Mouse (Mus musculus): ENCODE data around the gene Lyl1. TPM values are rescaled to one million over a fixed set of nuclear protein-coding genes. Genes with fewer than 3 reads are reported as not detected.

Lyl1 gene
- total and polyA plus RNA-seq, 3 experiments = 88.7 to 149 (median 136) TPM

DNA sequence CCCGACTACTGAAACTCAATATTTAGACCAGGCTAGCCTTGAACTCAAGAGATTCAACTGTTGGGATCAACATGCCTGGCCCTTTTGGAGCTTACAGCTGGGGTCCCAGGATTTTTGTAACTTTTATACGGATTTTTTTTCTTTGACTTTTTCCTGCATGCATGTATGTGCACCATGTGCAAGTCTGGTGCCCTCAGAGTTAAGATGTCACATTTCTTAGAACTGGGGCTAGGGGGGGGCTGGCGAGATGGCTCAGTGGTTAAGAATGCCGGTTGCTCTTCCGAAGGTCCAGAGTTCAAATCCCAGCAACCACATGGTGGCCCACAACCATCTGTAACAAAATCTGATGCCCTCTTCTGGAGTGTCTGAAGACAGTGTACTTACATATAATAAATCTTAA, 731 bp upstream of the Lyl1 start:
- no peaks in the 10 kb centered on the region for H3K27me3 ChIP-seq (ENCODE audit: control insufficient read depth in 1 of 2, insufficient read depth in 2 of 2, low read length in 2 of 2)
- H3K27ac ChIP-seq (ENCODE audit: control insufficient read depth, low read depth, low read length) = peak overlapping the region; percentile 94
- H3K36me3 ChIP-seq (ENCODE audit: control insufficient read depth in 1 of 2, insufficient read depth in 2 of 2, low read length in 2 of 2) = peaks cover 0 to 15% of the 10 kb centered on the region in 2 experiments; a peak in 3 of 4 replicates
- peak overlapping the region; percentile 63 for H3K9ac ChIP-seq (ENCODE audit: control insufficient read depth, low read depth, low read length, poor library complexity, severe bottlenecking)
- H3K79me2 ChIP-seq (ENCODE audit: control insufficient read depth, insufficient read depth, low read length, poor library complexity) = peaks cover 32% of the 10 kb centered on the region
- TF ChIP-seq E2F4 (IDR thresholded peaks at IDR 0.05; ENCODE audit: borderline replicate concordance, low read depth, low read length) (0 out of 2 replicates have a peak, but pooled peaks have one; percentile 4), TBP (IDR thresholded peaks at IDR 0.05; ENCODE audit: low read depth, low read length) (peak; percentile 56; the same call in 1 of the 2 replicates), RAD21 (IDR thresholded peaks at IDR 0.05; ENCODE audit: low read depth, low read length) (no peak), MYC (IDR thresholded peaks at IDR 0.05; ENCODE audit: low read depth, low read length) (0 out of 2 replicates have a peak, but pooled peaks have one; percentile 19)
- H3K9me3 ChIP-seq (replicated peaks; ENCODE audit: insufficient read depth, low read length) = no peaks in the 10 kb centered on the region
- H3K4me3 ChIP-seq (ENCODE audit: control insufficient read depth in 1 of 2, insufficient read depth in 1 of 2, low read depth in 2 of 2, low read length in 2 of 2) = no peak overlapping the region
- DNase-seq (ENCODE audit: low read depth, low spot score) = peak; percentile 48
- H3K4me1 ChIP-seq (ENCODE audit: control insufficient read depth in 1 of 2, insufficient read depth in 2 of 2, low read length in 2 of 2) = peaks cover 6 to 24% of the 10 kb centered on the region in 2 experiments

DNA sequence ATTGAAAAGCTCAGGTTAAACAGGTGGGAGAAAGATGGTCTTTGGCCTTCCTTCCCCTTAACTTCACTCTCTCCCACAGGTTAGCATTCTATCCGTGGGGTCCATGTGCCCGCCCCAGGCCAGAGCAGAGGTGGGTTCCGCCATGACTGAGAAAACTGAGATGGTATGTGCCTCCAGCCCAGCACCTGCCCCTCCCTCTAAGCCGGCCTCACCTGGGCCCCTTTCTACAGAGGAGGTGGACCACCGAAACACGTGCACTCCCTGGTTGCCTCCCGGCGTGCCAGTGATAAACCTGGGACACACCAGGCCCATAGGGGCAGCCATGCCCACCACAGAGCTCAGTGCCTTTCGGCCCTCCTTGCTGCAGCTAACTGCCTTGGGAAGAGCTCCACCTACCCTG, 1.3 kb downstream of the Lyl1 start:
- H3K79me2 ChIP-seq (ENCODE audit: control insufficient read depth, insufficient read depth, low read length, poor library complexity) = peaks cover 32% of the 10 kb centered on the region
- TF ChIP-seq ZKSCAN1 (IDR thresholded peaks at IDR 0.05; ENCODE audit: low read depth, low read length) (no peak), MXI1 (IDR thresholded peaks at IDR 0.05; ENCODE audit: low read depth, low read length) (peak; percentile 23; the same call in 1 of the 2 replicates), MYB (IDR thresholded peaks at IDR 0.05; ENCODE audit: low read depth, low read length) (no peak), POLR2A (IDR thresholded peaks at IDR 0.05; ENCODE audit: control insufficient read depth in 1 of 2, insufficient read depth in 1 of 2, low read depth in 1 of 2, low read length in 2 of 2, poor library complexity in 1 of 2) (0 out of 4 replicates have a peak, but pooled peaks of 1 of the 2 experiments have one; percentile 29)
- H3K9me3 ChIP-seq (replicated peaks; ENCODE audit: insufficient read depth, low read length) = no peaks in the 10 kb centered on the region
- peak; percentile 52 for DNase-seq (ENCODE audit: low read depth, low spot score)
- no peaks in the 10 kb centered on the region for H3K27me3 ChIP-seq (ENCODE audit: control insufficient read depth in 1 of 2, insufficient read depth in 2 of 2, low read length in 2 of 2)
- peaks cover 6 to 24% of the 10 kb centered on the region in 2 experiments for H3K4me1 ChIP-seq (ENCODE audit: control insufficient read depth in 1 of 2, insufficient read depth in 2 of 2, low read length in 2 of 2)
- peak overlapping the region; percentile 98 for H3K9ac ChIP-seq (ENCODE audit: control insufficient read depth, low read depth, low read length, poor library complexity, severe bottlenecking)
- H3K4me3 ChIP-seq (ENCODE audit: control insufficient read depth in 1 of 2, insufficient read depth in 1 of 2, low read depth in 2 of 2, low read length in 2 of 2) = peak overlapping the region; percentile 83 to 98
- H3K27ac ChIP-seq (ENCODE audit: control insufficient read depth, low read depth, low read length) = peak overlapping the region; percentile 98
- peaks cover 0 to 15% of the 10 kb centered on the region in 2 experiments; a peak in 2 of 4 replicates for H3K36me3 ChIP-seq (ENCODE audit: control insufficient read depth in 1 of 2, insufficient read depth in 2 of 2, low read length in 2 of 2)

DNA sequence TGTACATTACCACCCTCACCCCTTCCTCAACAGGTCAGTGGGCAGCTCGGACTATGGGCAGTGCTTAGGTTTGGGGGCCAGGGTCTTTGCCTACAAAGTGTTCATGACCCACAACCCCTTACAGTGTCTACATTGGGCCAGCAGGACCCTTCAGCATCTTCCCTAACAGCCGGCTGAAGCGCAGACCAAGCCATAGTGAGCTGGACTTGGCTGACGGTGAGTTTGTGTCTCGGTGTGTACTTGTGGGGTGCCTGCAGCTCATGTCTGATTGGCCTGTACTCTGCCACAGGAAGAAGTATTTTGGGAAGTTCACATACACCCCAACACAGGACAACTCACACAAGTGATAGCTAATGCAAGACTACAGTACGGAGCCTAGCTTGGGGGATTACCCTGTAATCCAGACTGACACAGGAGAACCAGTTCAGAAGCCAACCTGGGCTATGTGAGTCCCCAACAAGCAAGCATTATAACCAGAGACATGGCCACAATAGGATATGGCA, 1.8 kb downstream of the Lyl1 start:
- peaks cover 0 to 15% of the 10 kb centered on the region in 2 experiments; a peak in 2 of 4 replicates for H3K36me3 ChIP-seq (ENCODE audit: control insufficient read depth in 1 of 2, insufficient read depth in 2 of 2, low read length in 2 of 2)
- H3K27ac ChIP-seq (ENCODE audit: control insufficient read depth, low read depth, low read length) = peak overlapping the region; percentile 98
- TF ChIP-seq MYC (IDR thresholded peaks at IDR 0.05; ENCODE audit: low read depth, low read length) (no peak), RAD21 (IDR thresholded peaks at IDR 0.05; ENCODE audit: low read depth, low read length) (no peak), TBP (IDR thresholded peaks at IDR 0.05; ENCODE audit: low read depth, low read length) (peak; percentile 6; the same call in 1 of the 2 replicates), USF2 (IDR thresholded peaks at IDR 0.05; ENCODE audit: borderline replicate concordance in 1 of 2, insufficient read depth in 1 of 2, low read depth in 1 of 2, low read length in 2 of 2) (no peak), NRF1 (IDR thresholded peaks at IDR 0.05; ENCODE audit: insufficient read depth, low read depth, low read length, poor library complexity, severe bottlenecking) (no peak), BHLHE40 (IDR thresholded peaks at IDR 0.05; ENCODE audit: borderline replicate concordance, low read depth, low read length) (no peak), MAX (IDR thresholded peaks at IDR 0.05; ENCODE audit: low read length) (no peak), KAT2A (conservative IDR thresholded peaks at IDR 0.05; ENCODE audit: low read depth, low read length) (no peak), JUND (IDR thresholded peaks at IDR 0.05; ENCODE audit: low read depth, low read length) (no peak), GATA1 (IDR thresholded peaks at IDR 0.05; ENCODE audit: low read depth, low read length) (no peak), ZNF384 (IDR thresholded peaks at IDR 0.05; ENCODE audit: low read depth, low read length) (no peak), MAZ (IDR thresholded peaks at IDR 0.05; ENCODE audit: low read depth, low read length) (no peak), POLR2A (IDR thresholded peaks at IDR 0.05; ENCODE audit: control insufficient read depth in 1 of 2, insufficient read depth in 1 of 2, low read depth in 1 of 2, low read length in 2 of 2, poor library complexity in 1 of 2) (peak; percentile 13 to 51; a peak in 2 of 4 replicates), MAFK (IDR thresholded peaks at IDR 0.05; ENCODE audit: borderline replicate concordance, low read depth, low read length) (no peak), USF1 (IDR thresholded peaks at IDR 0.05; ENCODE audit: low read depth, low read length) (no peak), TCF12 (IDR thresholded peaks at IDR 0.05; ENCODE audit: low read depth, low read length) (no peak), HCFC1 (IDR thresholded peaks at IDR 0.05; ENCODE audit: low read depth, low read length) (0 out of 2 replicates have a peak, but pooled peaks have one; percentile 31), ELF1 (IDR thresholded peaks at IDR 0.05; ENCODE audit: low read depth, low read length) (no peak)
- H3K9ac ChIP-seq (ENCODE audit: control insufficient read depth, low read depth, low read length, poor library complexity, severe bottlenecking) = peak overlapping the region; percentile 98
- peaks cover 32% of the 10 kb centered on the region for H3K79me2 ChIP-seq (ENCODE audit: control insufficient read depth, insufficient read depth, low read length, poor library complexity)
- DNase-seq (ENCODE audit: low read depth, low spot score) = peak; percentile 80
- no peaks in the 10 kb centered on the region for H3K27me3 ChIP-seq (ENCODE audit: control insufficient read depth in 1 of 2, insufficient read depth in 2 of 2, low read length in 2 of 2)
- no peaks in the 10 kb centered on the region for H3K9me3 ChIP-seq (replicated peaks; ENCODE audit: insufficient read depth, low read length)
- H3K4me1 ChIP-seq (ENCODE audit: control insufficient read depth in 1 of 2, insufficient read depth in 2 of 2, low read length in 2 of 2) = peaks cover 6 to 24% of the 10 kb centered on the region in 2 experiments
- H3K4me3 ChIP-seq (ENCODE audit: control insufficient read depth in 1 of 2, insufficient read depth in 1 of 2, low read depth in 2 of 2, low read length in 2 of 2) = peak overlapping the region; percentile 83 to 98
